Mouse (Mus musculus) limb, embryonic 10.5 days (tissue): ENCODE results near the gene Ankrd24. TPM values are rescaled to one million over a fixed set of nuclear protein-coding genes. Genes with fewer than 3 reads are reported as not detected.
"Not testable (repeated sequence)": the region's sequence is repeated elsewhere in the genome, so short reads cannot be mapped to it uniquely, and the experiment has no call there.

Experiments
- DNase-seq: peaks from one replicate; pipeline ENCODE4 v3.0.0-alpha.2; 2017; ENCODE audit warnings: low spot score
- H3K27ac ChIP-seq: fragments of 300-500 bp; sonication (generic); 2 replicates; pipeline ENCODE4 v1.5.1; 2016; ENCODE audit warnings: mild to moderate bottlenecking
- H3K27me3 ChIP-seq: fragments of 300-500 bp; sonication (generic); 2 replicates; pipeline ENCODE4 v1.6.1; 2016; ENCODE audit warnings: low read depth, mild to moderate bottlenecking; ENCODE audit not compliant: poor library complexity, severe bottlenecking
- H3K36me3 ChIP-seq: fragments of 300-500 bp; sonication (generic); 2 replicates; pipeline ENCODE4 v1.6.1; 2016; ENCODE audit warnings: mild to moderate bottlenecking, moderate library complexity
- H3K4me1 ChIP-seq: fragments of 300-500 bp; sonication (generic); 2 replicates; pipeline ENCODE4 v1.6.1; 2016
- H3K4me3 ChIP-seq: fragments of 300-500 bp; sonication (generic); 2 replicates; pipeline ENCODE4 v1.5.1; 2016; ENCODE audit warnings: mild to moderate bottlenecking, moderate library complexity
- H3K9me3 ChIP-seq: fragments of 300-500 bp; sonication (generic); replicated peaks from 2 replicates; pipeline ENCODE4 v1.6.1; 2016; ENCODE audit warnings: mild to moderate bottlenecking
- WGBS: fragments of 180-500 bp; shearing (Covaris S2); methylation state at CpG from one replicate; pipeline ENCODE4 v1.1.7; 2016; 5-methylcytosine and 5-hydroxymethylcytosine counted together
- polyA plus RNA-seq: library from polyadenylated mRNA; unstranded; fragments of >200 nt; fragmentation: Nextera tagmentation; extraction: Ambion mirVana; gene quantifications from 2 replicates; pipeline ENCODE4 v1.2.1, GENCODE M21; 2016

The Ankrd24 gene
- polyA plus RNA-seq, 1 experiment from 2014 or later = 8.6 TPM

GRCm38 (mm10) chr10:81641978-81642647, 13.8 kb downstream of the Ankrd24 start:
- Histone ChIP-seq H3K4me1 (peaks cover 33% of the 10 kb centered on the region), H3K27ac (peak overlapping the region; percentile 3; the same call in 1 of the 2 replicates), H3K27me3 (no peaks in the 10 kb centered on the region), H3K9me3 (no peaks in the 10 kb centered on the region), H3K36me3 (no peaks in the 10 kb centered on the region), H3K4me3 (peak overlapping the region; percentile 66)
- DNase-seq = no peak
- 80% methylated on average over 8 of the region's 8 CpGs for WGBS

- Histone ChIP-seq H3K27ac (peak overlapping the region; percentile 94), H3K27me3 (no peaks in the 10 kb centered on the region), H3K4me3 (peak overlapping the region; percentile 66), H3K9me3 (no peaks in the 10 kb centered on the region), H3K4me1 (peaks cover 33% of the 10 kb centered on the region), H3K36me3 (no peaks in the 10 kb centered on the region)
- no peak for DNase-seq
- 23% methylated on average over 24 of the region's 24 CpGs for WGBS
Observed at GRCm38 (mm10) chr10:81642648-81643448, 14.5 kb downstream of the Ankrd24 start.

- DNase-seq = peak; percentile 97
- WGBS = under 1% methylated on average over 75 of the region's 75 CpGs
- Histone ChIP-seq H3K36me3 (no peaks in the 10 kb centered on the region), H3K27ac (peak overlapping the region; percentile 94), H3K9me3 (no peaks in the 10 kb centered on the region), H3K27me3 (no peaks in the 10 kb centered on the region), H3K4me3 (peak overlapping the region; percentile 66), H3K4me1 (peaks cover 33% of the 10 kb centered on the region)
Observed at GRCm38 (mm10) chr10:81643449-81644055, 15.2 kb downstream of the Ankrd24 start.

GRCm38 (mm10) chr10:81644162-81644561, 15.8 kb downstream of the Ankrd24 start:
- DNase-seq = no peak
- Histone ChIP-seq H3K27me3 (no peaks in the 10 kb centered on the region), H3K4me1 (peaks cover 33% of the 10 kb centered on the region), H3K9me3 (no peaks in the 10 kb centered on the region), H3K4me3 (peak overlapping the region; percentile 66), H3K36me3 (no peaks in the 10 kb centered on the region), H3K27ac (peak overlapping the region; percentile 94)
- 72% methylated on average over 2 of the region's 2 CpGs for WGBS

GRCm38 (mm10) chr10:81644716-81645115, 16.4 kb downstream of the Ankrd24 start:
- no peak overlapping the region for H3K27ac ChIP-seq
- H3K4me1 ChIP-seq = peaks cover 35% of the 10 kb centered on the region
- 91% methylated on average over 18 of the region's 18 CpGs for whole genome bisulfite sequencing
- no peaks in the 10 kb centered on the region for H3K36me3 ChIP-seq
- H3K9me3 ChIP-seq = no peaks in the 10 kb centered on the region
- no peak for DNase-seq
- H3K4me3 ChIP-seq = peak overlapping the region; percentile 66; the same call in 1 of the 2 replicates
- no peaks in the 10 kb centered on the region for H3K27me3 ChIP-seq

GRCm38 (mm10) chr10:81645391-81645790, 17.1 kb downstream of the Ankrd24 start:
- no peak for DNase-seq
- Histone ChIP-seq H3K9me3 (no peaks in the 10 kb centered on the region), H3K27ac (no peak overlapping the region), H3K4me1 (peaks cover 35% of the 10 kb centered on the region), H3K27me3 (no peaks in the 10 kb centered on the region), H3K36me3 (peaks cover 3% of the 10 kb centered on the region; the same call in 1 of the 2 replicates), H3K4me3 (no peak overlapping the region)
- 91% methylated on average over 4 of the region's 4 CpGs for WGBS

GRCm38 (mm10) chr10:81646015-81646555, 17.7 kb downstream of the Ankrd24 start:
- no peaks in the 10 kb centered on the region for H3K9me3 ChIP-seq
- H3K4me1 ChIP-seq = peaks cover 32% of the 10 kb centered on the region
- no peaks in the 10 kb centered on the region for H3K27me3 ChIP-seq
- 77% methylated on average over 7 of the region's 7 CpGs for WGBS
- no peak for DNase-seq
- H3K27ac ChIP-seq = no peak overlapping the region
- no peak overlapping the region for H3K4me3 ChIP-seq
- H3K36me3 ChIP-seq = peaks cover 10% of the 10 kb centered on the region

- WGBS = 5% methylated on average over 30 of the region's 52 CpGs
- peaks cover 32% of the 10 kb centered on the region for H3K36me3 ChIP-seq
- DNase-seq = peak; percentile 92
- H3K4me3 ChIP-seq = peak within 1 kb of the TSS; percentile 62
- not testable (repeated sequence) for H3K9me3 ChIP-seq, H3K27me3 ChIP-seq
- peaks cover 11% of the 10 kb centered on the region for H3K4me1 ChIP-seq
- peak within 1 kb of the TSS; percentile 86 for H3K27ac ChIP-seq
Observed at GRCm38 (mm10) chr10:81648803-81649775, 20.7 kb downstream of the Ankrd24 start, which contains the start of gene Gm10778. Gene Gm10778 (plus strand): TSS chr10:81649059.

GRCm38 (mm10) chr10:81655178-81655577, 26.8 kb downstream of the Ankrd24 start:
- H3K27ac ChIP-seq = no peak overlapping the region
- WGBS = 94% methylated on average over 10 of the region's 10 CpGs
- peaks cover 10% of the 10 kb centered on the region for H3K9me3 ChIP-seq
- H3K4me1 ChIP-seq = no peaks in the 10 kb centered on the region
- H3K27me3 ChIP-seq = no peaks in the 10 kb centered on the region
- peaks cover 72% of the 10 kb centered on the region for H3K36me3 ChIP-seq
- DNase-seq = no peak
- no peak overlapping the region for H3K4me3 ChIP-seq

GRCm38 (mm10) chr10:81656174-81656573, 27.8 kb downstream of the Ankrd24 start:
- WGBS = 100% methylated on average over 2 of the region's 2 CpGs
- H3K36me3 ChIP-seq = peaks cover 64% of the 10 kb centered on the region
- no peak overlapping the region for H3K27ac ChIP-seq
- no peaks in the 10 kb centered on the region for H3K4me1 ChIP-seq
- no peaks in the 10 kb centered on the region for H3K27me3 ChIP-seq
- peaks cover 10% of the 10 kb centered on the region for H3K9me3 ChIP-seq
- DNase-seq = no peak
- H3K4me3 ChIP-seq = no peak overlapping the region

- not testable (repeated sequence) for H3K36me3 ChIP-seq, H3K27me3 ChIP-seq, H3K4me1 ChIP-seq, H3K4me3 ChIP-seq, H3K27ac ChIP-seq, H3K9me3 ChIP-seq, DNase-seq
- WGBS = no CpG with 5 or more reads among the region's 18 CpGs
Observed at GRCm38 (mm10) chr10:81687114-81687513, 58.8 kb downstream of the Ankrd24 start.
